Mouse (Mus musculus) 416B (cell line): Measurements from ENCODE around the gene Sfxn5.

Experiments used
- DNase-seq: peaks from one replicate; pipeline ENCODE4 v3.0.0; 2011; ENCODE audit warnings: low read depth

Gene Sfxn5

GRCm38 (mm10) chr6:85364439-85364838, 31.2 kb upstream of the Sfxn5 start:
- no peak for DNase-seq

DNA sequence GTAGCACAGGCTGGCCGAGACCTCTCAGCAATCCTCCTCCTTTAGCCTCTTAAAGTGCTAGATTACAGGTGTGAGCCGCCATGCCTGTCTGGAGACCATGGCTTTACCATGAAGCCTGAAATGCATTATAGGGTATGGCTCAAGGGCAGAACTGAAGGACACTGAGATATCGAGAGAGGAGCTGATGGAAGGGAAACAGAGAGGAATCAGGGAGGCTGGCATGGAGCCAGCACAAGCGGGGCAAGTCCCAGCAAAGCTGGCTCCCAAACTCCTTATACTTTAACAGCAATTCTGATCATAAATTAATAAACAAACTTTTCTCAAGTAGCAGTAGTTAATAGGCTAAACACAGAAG, 30.7 kb upstream of the Sfxn5 start:
- no peak for DNase-seq

DNA sequence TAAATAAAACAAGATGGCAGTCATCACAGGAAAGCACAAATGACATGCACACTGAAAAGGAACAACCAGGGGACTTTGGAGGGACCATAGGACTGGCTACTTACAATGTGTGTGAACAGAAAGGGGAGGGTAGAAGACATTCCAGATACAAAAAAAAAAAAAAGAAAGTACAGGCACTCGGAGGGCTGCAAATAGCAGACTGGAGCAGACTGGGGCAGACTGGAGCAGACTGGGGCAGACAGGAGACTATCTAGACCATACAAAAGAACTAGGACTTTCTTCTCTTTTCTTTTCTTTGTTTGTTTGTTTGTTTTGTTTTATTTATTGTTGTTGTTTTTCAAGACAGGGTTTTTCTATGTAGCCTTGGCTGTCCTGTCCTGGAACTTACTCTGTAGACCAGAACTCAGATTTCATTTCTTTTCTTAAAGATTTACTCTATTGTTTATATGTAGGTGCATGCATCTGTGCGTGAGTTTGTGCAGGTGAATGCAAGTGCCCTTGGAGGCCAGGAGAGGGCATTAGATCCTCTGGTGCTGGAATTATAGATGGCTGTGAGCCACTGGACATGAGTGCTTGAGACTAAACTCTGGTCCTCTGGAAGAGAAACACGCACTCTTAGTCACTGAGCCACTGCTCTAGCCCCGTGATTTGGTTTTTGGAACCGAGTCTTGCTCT, 30.1 kb upstream of the Sfxn5 start:
- peak; percentile 25 for DNase-seq

DNA sequence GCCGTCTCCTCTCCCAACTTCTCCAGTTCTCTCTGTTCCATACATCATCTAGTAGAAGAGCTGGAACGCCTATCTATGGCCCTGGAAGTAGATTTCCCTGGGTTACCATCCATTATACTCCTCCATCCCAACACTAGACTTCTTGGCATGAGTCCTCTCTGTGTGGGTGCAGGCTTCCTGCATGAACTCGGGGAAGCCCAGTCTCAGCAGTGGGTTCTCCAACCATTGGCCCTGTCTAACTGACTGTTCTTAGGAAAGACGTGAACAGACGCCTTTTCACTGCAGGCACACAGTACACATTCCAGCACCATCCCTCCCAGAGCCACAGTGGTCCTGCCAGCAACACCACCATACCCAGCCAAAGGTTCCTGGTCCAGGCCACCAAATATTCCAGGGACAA, 29.4 kb upstream of the Sfxn5 start:
- DNase-seq: no peak

DNA sequence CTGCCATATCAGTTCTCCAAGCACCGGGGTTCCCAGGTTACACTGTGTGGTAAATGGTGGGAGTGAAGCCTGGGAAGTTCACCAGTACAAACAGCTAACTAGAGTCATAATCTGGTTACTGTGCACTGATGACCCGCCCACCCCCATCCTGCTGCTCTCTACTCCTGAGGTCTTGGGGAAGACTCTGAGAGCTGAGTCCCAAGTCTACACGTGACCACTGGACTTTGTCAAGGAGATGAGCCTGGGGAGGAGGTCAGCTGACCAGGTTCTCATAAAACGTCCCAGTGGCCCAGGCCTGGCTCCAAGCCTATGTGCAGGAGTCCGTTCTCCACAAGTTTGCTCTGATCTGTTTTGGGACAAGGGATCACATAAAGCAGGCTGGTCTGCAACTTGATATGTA, 27.1 kb upstream of the Sfxn5 start:
- DNase-seq: no peak

- DNase-seq: no peak
These were observed 25.7 kb upstream of the Sfxn5 start for GRCm38 (mm10) chr6:85358877-85359276.

DNA sequence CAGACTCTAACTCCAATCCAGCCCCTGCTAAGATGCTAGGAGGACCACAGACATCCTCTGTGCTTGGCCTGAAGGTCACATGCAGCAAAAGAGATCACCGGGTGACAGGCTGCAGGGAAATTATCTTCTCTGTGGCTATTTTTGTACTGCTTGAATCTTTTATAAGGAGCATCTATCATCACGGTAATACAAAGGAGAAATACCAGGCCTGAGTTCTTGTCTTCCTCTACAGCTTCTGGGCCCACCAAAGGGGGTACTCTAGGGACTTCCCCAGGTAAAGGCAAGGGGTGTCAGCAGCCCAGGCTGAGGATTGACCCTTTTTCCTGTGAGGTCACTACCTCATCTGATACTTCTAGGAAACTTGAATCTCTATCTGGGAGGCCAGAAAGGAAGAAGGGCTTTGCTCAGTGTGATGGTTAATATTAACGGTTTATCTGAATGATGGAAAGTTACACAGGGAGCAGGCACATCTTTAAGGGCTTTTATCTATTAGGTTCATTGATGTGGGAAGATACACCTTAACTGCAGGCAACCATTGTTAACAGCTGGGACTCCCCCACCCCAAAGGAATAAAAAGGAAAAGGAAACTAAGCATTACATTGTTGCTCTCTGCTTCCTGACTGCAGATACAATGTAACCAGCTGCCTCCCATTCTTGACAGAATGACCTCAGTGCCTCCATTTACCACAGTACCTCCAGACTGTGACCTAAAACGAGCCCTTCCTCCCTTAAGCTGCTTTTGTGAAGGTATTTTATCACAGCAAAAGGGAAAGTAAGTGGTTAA, 23.7 kb upstream of the Sfxn5 start:
- DNase-seq: no peak

GRCm38 (mm10) chr6:85355753-85356152, 22.5 kb upstream of the Sfxn5 start:
- DNase-seq: no peak

- no peak for DNase-seq
These were observed 21.5 kb upstream of the Sfxn5 start for GRCm38 (mm10) chr6:85354709-85355108.

GRCm38 (mm10) chr6:85353706-85354105, 20.5 kb upstream of the Sfxn5 start:
- DNase-seq: peak; percentile 55

DNA sequence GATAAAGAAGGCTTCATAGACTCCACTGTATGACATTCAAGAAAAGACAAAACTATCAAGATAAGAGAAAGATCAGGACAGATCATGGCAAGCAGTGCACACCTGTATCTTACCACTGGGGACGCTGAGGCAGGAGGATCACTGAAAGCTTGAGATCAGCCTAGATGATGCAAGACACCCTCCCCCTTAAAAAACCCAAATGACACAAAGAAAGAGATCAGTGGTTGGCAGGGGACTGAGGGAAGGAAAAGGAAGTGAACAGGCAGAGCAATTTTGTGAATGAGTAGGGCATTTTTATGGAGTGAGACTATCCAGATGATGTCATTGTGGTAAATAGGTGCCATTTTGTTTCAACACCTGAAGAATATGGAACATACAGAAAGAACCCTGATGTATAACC, 16.9 kb upstream of the Sfxn5 start:
- DNase-seq: peak; percentile 70

GRCm38 (mm10) chr6:85349246-85349645, 16.0 kb upstream of the Sfxn5 start:
- DNase-seq: peak; percentile 45

DNA sequence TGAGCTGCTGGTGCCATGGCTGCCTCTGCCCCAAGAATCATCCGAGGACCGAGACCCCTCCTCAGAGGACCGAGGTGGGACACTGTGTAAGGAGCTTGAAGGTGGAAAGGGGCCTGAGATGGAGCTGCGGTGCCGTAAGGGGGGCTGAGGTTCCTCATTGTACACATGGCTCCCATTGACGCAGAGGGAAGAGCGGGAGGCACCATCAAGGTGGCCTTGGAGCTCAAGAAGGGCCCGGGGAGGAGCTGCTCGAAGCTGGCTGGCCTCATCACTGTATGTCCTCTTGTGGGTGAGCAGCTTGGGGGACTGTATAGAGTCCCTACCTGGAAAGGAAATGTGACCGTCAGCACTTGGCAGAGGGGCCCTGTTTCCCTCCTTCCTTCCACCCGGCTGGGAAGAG, 14.9 kb upstream of the Sfxn5 start:
- DNase-seq: no peak

GRCm38 (mm10) chr6:85346028-85346634, 12.9 kb upstream of the Sfxn5 start:
- DNase-seq: peak; percentile 92

GRCm38 (mm10) chr6:85344929-85345328, 11.7 kb upstream of the Sfxn5 start:
- no peak for DNase-seq

DNA sequence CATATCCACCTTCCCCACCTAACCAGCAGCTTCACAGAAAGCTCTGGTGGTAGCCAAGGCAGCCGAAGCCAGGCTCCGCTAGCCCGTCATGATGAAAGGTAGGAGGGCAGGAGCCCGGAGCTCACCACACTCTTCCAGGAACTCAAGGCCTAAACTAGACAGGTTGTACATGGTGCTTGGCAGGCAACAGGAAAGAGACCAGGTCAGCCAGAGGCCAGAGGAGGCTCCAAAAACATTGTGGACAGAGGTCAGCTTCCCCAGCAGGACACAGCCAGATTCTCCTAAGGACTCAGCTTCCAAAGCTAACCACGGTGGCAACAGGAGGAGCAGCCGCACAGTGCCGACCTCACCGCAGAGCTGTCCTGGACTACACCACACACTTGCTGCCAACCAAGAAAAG, 9.8 kb upstream of the Sfxn5 start:
- DNase-seq: no peak

- no peak for DNase-seq
These were observed 8.7 kb upstream of the Sfxn5 start for GRCm38 (mm10) chr6:85341814-85342501.

GRCm38 (mm10) chr6:85340184-85340583, 7.0 kb upstream of the Sfxn5 start:
- no peak for DNase-seq

DNA sequence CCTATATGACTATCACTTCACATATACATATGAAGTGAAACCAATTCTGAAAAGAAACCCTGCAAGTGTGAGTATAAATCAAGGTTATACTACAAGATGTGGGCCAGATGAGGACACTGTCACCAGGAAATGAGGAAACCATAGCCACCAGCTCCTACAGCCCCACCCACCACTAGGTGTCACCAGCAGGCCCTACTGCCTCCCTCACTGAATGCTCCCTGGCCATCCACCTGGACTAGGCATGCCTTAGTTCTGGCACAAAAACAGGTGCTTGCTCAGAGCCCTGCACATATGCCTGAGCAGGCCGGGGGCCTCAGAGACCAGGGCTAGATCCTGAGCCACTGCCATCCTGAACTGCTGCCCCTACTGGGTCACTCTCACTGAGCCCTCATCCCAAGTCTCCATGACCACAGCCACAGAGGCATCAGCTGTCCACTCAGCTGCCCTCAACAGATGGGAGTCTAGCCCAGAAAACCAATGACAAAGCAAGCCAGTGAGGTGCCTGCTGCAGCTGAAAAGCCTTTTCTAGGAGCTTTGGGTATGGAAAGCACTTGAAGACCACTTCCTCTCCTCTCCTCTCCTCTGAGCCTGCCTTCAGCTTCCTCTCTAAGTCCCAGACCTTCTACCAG, 6.2 kb upstream of the Sfxn5 start:
- peak; percentile 64 for DNase-seq

- DNase-seq: no peak
These were observed 3.7 kb upstream of the Sfxn5 start for GRCm38 (mm10) chr6:85336944-85337343.

- no peak for DNase-seq
These were observed 2.1 kb upstream of the Sfxn5 start for GRCm38 (mm10) chr6:85335352-85335751.

DNA sequence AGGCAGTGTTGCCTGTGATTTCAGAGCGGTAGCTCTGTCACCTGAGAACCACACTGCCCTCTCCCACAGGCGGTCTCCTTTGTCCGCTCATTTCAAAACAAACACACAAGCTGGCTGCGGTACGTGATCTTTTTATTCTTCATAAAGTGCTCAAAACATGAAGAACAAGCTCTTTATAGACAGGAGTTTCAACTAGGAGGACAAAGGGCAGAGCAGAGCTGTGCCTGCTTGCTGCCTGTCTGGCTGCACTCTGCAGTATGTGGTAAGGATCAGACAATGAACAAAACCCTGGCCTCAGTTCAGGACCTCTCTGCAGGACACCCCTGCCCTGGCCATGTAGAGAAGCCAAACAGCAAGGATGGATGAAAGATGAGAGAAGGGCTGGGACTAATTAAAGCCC, 1.6 kb upstream of the Sfxn5 start:
- DNase-seq: no peak
